Mouse (Mus musculus): ENCODE data around the gene Ppp6c. TPM values are rescaled to one million over a fixed set of nuclear protein-coding genes. Genes with fewer than 3 reads are reported as not detected.
A peak's percentile ranks its signal among the peaks of the same experiment; 100 is the strongest.
"Not testable (repeated sequence)": the region's sequence is repeated elsewhere in the genome, so short reads cannot be mapped to it uniquely, and the experiment has no call there.

Gene Ppp6c
- polyA plus RNA-seq (2016; fragmentation: Nextera tagmentation; extraction: Ambion mirVana), result 72.1 and 78.2 TPM in 2 replicates

- WGBS, result 0% methylated on average over 56 of the region's 56 CpGs
- peak within 1 kb of the TSS; percentile 94 for H3K27ac ChIP-seq (replicated peaks)
Observed at GRCm38 (mm10) chr2:39226019-39226640, at the start of gene Ppp6c. Ppp6c (minus strand) TSS chr2:39226451.

GRCm38 (mm10) chr2:39268357-39268756 lies 42.1 kb upstream of the Ppp6c start:
- Histone ChIP-seq H3K27ac (replicated peaks) (no peak overlapping the region), H3K9me3 (peaks cover 2% of the 10 kb centered on the region; the same call in 1 of the 2 replicates), H3K36me3 (replicated peaks) (no peaks in the 10 kb centered on the region), H3K4me3 (no peak overlapping the region), H3K4me1 (no peaks in the 10 kb centered on the region), H3K27me3 (replicated peaks; ENCODE audit: low read depth, poor library complexity, severe bottlenecking) (no peaks in the 10 kb centered on the region)
- 53% methylated on average over 3 of the region's 3 CpGs for WGBS
- DNase-seq (ENCODE audit: low spot score), result peak; percentile 14

More at GRCm38 (mm10) chr2:39226019-39226640, at the start of gene Ppp6c:
- Histone ChIP-seq H3K4me3 (peak within 1 kb of the TSS; percentile 83), H3K9me3 (no peaks in the 10 kb centered on the region), H3K4me1 (peaks cover 11% of the 10 kb centered on the region), H3K36me3 (replicated peaks) (no peaks in the 10 kb centered on the region), H3K27me3 (replicated peaks; ENCODE audit: low read depth, poor library complexity, severe bottlenecking) (no peaks in the 10 kb centered on the region)
- DNase-seq (ENCODE audit: low spot score), result peak; percentile 94

- not testable (repeated sequence) for DNase-seq (ENCODE audit: low spot score); H3K4me3 ChIP-seq; H3K27ac ChIP-seq (replicated peaks); H3K27me3 ChIP-seq (replicated peaks; ENCODE audit: low read depth, poor library complexity, severe bottlenecking); H3K36me3 ChIP-seq (replicated peaks); H3K9me3 ChIP-seq; H3K4me1 ChIP-seq
- 94% methylated on average over 11 of the region's 11 CpGs for WGBS
Observed at GRCm38 (mm10) chr2:39252275-39252674, 26.0 kb upstream of the Ppp6c start.

- not testable (repeated sequence) for H3K9me3 ChIP-seq; H3K36me3 ChIP-seq (replicated peaks); DNase-seq (ENCODE audit: low spot score); H3K4me3 ChIP-seq; H3K4me1 ChIP-seq; H3K27me3 ChIP-seq (replicated peaks; ENCODE audit: low read depth, poor library complexity, severe bottlenecking); H3K27ac ChIP-seq (replicated peaks)
- 92% methylated on average over 10 of the region's 11 CpGs for WGBS
Observed at GRCm38 (mm10) chr2:39246862-39247261, 20.6 kb upstream of the Ppp6c start.

GRCm38 (mm10) chr2:39226731-39227130 lies 480 bp upstream of the Ppp6c start:
- no peak for DNase-seq (ENCODE audit: low spot score)
- H3K27ac ChIP-seq (replicated peaks), result peak overlapping the region; percentile 94
- H3K27me3 ChIP-seq (replicated peaks; ENCODE audit: low read depth, poor library complexity, severe bottlenecking), result no peaks in the 10 kb centered on the region
- 39% methylated on average over 3 of the region's 3 CpGs for WGBS
- H3K4me3 ChIP-seq, result peak overlapping the region; percentile 83
- H3K36me3 ChIP-seq (replicated peaks), result no peaks in the 10 kb centered on the region
- peaks cover 11% of the 10 kb centered on the region for H3K4me1 ChIP-seq
- H3K9me3 ChIP-seq, result no peaks in the 10 kb centered on the region

GRCm38 (mm10) chr2:39225331-39226018 lies 776 bp downstream of the Ppp6c start:
- H3K36me3 ChIP-seq (replicated peaks), result not testable (repeated sequence)

GRCm38 (mm10) chr2:39224621-39225020 lies 1.6 kb downstream of the Ppp6c start:
- no peaks in the 10 kb centered on the region for H3K9me3 ChIP-seq
- no peak overlapping the region for H3K27ac ChIP-seq (replicated peaks)
- H3K4me3 ChIP-seq, result peak overlapping the region; percentile 83
- peaks cover 11% of the 10 kb centered on the region for H3K4me1 ChIP-seq
- DNase-seq (ENCODE audit: low spot score), result no peak
- H3K36me3 ChIP-seq (replicated peaks), result no peaks in the 10 kb centered on the region
- no peaks in the 10 kb centered on the region for H3K27me3 ChIP-seq (replicated peaks; ENCODE audit: low read depth, poor library complexity, severe bottlenecking)

More at GRCm38 (mm10) chr2:39225331-39226018, 776 bp downstream of the Ppp6c start:
- not testable (repeated sequence) for H3K27me3 ChIP-seq (replicated peaks; ENCODE audit: low read depth, poor library complexity, severe bottlenecking); H3K9me3 ChIP-seq
- Histone ChIP-seq H3K27ac (replicated peaks) (peak overlapping the region; percentile 94), H3K4me1 (peaks cover 11% of the 10 kb centered on the region), H3K4me3 (peak overlapping the region; percentile 83)
- WGBS, result 4% methylated on average over 36 of the region's 36 CpGs
- peak; percentile 25 for DNase-seq (ENCODE audit: low spot score)

GRCm38 (mm10) chr2:39220010-39220409 lies 6.2 kb downstream of the Ppp6c start:
- DNase-seq (ENCODE audit: low spot score), result no peak
- Histone ChIP-seq H3K36me3 (replicated peaks) (no peaks in the 10 kb centered on the region), H3K9me3 (no peaks in the 10 kb centered on the region), H3K27ac (replicated peaks) (no peak overlapping the region), H3K4me1 (peaks cover 8% of the 10 kb centered on the region), H3K27me3 (replicated peaks; ENCODE audit: low read depth, poor library complexity, severe bottlenecking) (no peaks in the 10 kb centered on the region), H3K4me3 (no peak overlapping the region)
- WGBS, result 92% methylated on average over 6 of the region's 6 CpGs

- no peaks in the 10 kb centered on the region for H3K27me3 ChIP-seq (replicated peaks; ENCODE audit: low read depth, poor library complexity, severe bottlenecking)
- 92% methylated on average over 3 of the region's 3 CpGs for WGBS
- no peaks in the 10 kb centered on the region for H3K9me3 ChIP-seq
- no peak for DNase-seq (ENCODE audit: low spot score)
- no peak overlapping the region for H3K27ac ChIP-seq (replicated peaks)
- H3K4me3 ChIP-seq, result no peak overlapping the region
- no peaks in the 10 kb centered on the region for H3K4me1 ChIP-seq
- H3K36me3 ChIP-seq (replicated peaks), result no peaks in the 10 kb centered on the region
Observed at GRCm38 (mm10) chr2:39219034-39219433, 7.2 kb downstream of the Ppp6c start.

- WGBS, result 95% methylated on average over 4 of the region's 4 CpGs
- Histone ChIP-seq H3K27me3 (replicated peaks; ENCODE audit: low read depth, poor library complexity, severe bottlenecking) (no peaks in the 10 kb centered on the region), H3K27ac (replicated peaks) (no peak overlapping the region), H3K36me3 (replicated peaks) (no peaks in the 10 kb centered on the region), H3K4me3 (no peak overlapping the region), H3K9me3 (no peaks in the 10 kb centered on the region), H3K4me1 (no peaks in the 10 kb centered on the region)
- no peak for DNase-seq (ENCODE audit: low spot score)
Observed at GRCm38 (mm10) chr2:39217150-39217549, 9.1 kb downstream of the Ppp6c start.

GRCm38 (mm10) chr2:39210738-39211137 lies 15.5 kb downstream of the Ppp6c start:
- Histone ChIP-seq H3K9me3 (no peaks in the 10 kb centered on the region), H3K27me3 (replicated peaks; ENCODE audit: low read depth, poor library complexity, severe bottlenecking) (no peaks in the 10 kb centered on the region), H3K4me1 (no peaks in the 10 kb centered on the region), H3K36me3 (replicated peaks) (peaks cover 14% of the 10 kb centered on the region), H3K27ac (replicated peaks) (no peak overlapping the region), H3K4me3 (no peak overlapping the region)
- 93% methylated on average over 4 of the region's 4 CpGs for WGBS
- DNase-seq (ENCODE audit: low spot score), result no peak

GRCm38 (mm10) chr2:39203359-39203758 lies 22.9 kb downstream of the Ppp6c start:
- Histone ChIP-seq H3K27ac (replicated peaks) (no peak overlapping the region), H3K36me3 (replicated peaks) (peaks cover 48% of the 10 kb centered on the region), H3K4me1 (no peaks in the 10 kb centered on the region), H3K9me3 (no peaks in the 10 kb centered on the region), H3K4me3 (no peak overlapping the region), H3K27me3 (replicated peaks; ENCODE audit: low read depth, poor library complexity, severe bottlenecking) (no peaks in the 10 kb centered on the region)
- 87% methylated on average over 2 of the region's 2 CpGs for WGBS
- no peak for DNase-seq (ENCODE audit: low spot score)

GRCm38 (mm10) chr2:39194809-39195208 lies 31.4 kb downstream of the Ppp6c start:
- Histone ChIP-seq H3K36me3 (replicated peaks) (peaks cover 26% of the 10 kb centered on the region), H3K27ac (replicated peaks) (no peak overlapping the region), H3K4me1 (0 out of 2 replicates have a peak, but pooled peaks cover 3% of the 10 kb centered on the region), H3K9me3 (no peaks in the 10 kb centered on the region), H3K27me3 (replicated peaks; ENCODE audit: low read depth, poor library complexity, severe bottlenecking) (no peaks in the 10 kb centered on the region), H3K4me3 (no peak overlapping the region)
- no peak for DNase-seq (ENCODE audit: low spot score)
- WGBS, result 97% methylated on average over 2 of the region's 2 CpGs
